Mouse (Mus musculus): ENCODE data around the gene Hist1h2bc. TPM values are rescaled to one million over a fixed set of nuclear protein-coding genes. Genes with fewer than 3 reads are reported as not detected.

The Hist1h2bc gene
- polyA plus RNA-seq, 1 experiment, result 44.4 TPM

DNA sequence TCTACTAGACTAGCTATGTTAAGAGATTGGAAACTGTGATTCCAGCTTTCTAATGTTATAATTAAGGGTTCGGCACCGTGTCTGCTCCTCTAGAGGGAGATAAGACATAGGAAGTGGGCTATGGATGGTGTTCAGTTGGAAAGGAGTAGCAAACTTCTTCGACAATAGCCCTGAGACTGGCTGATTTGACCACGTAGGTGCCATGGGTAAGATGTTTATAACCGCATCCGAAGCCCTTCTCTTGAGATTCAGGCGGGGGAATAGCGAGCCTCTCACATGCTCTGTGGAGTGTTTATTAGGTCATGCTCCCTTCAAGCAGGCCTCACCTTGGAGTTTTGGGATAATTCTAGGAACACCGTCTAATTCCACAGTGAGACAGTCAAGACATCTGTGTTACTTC lies 11.0 kb downstream of the Hist1h2bc start:
- WGBS, result 93% methylated on average over 9 of the region's 9 CpGs
- no peak for DNase-seq (ENCODE audit: low read depth in 1 of 2, low spot score in 2 of 2)
- Histone ChIP-seq H3K27ac (ENCODE audit: insufficient read depth, low read length) (no peak overlapping the region), H3K36me3 (ENCODE audit: control insufficient read depth, insufficient read depth, low read length) (no peaks in the 10 kb centered on the region), H3K4me3 (ENCODE audit: extremely low read depth, insufficient read depth, insufficient read length) (no peak overlapping the region), H3K27me3 (ENCODE audit: control insufficient read depth, insufficient read depth, low read length) (no peaks in the 10 kb centered on the region), H3K4me1 (ENCODE audit: control insufficient read depth, insufficient read depth, insufficient read length) (peaks cover 4% of the 10 kb centered on the region)
- TF ChIP-seq POLR2A (IDR thresholded peaks at IDR 0.05; ENCODE audit: low read depth, low read length), result no peak
- TF ChIP-seq CTCF (IDR thresholded peaks at IDR 0.05; ENCODE audit: extremely low read depth, insufficient read depth, insufficient read length, insufficient replicate concordance), result no peak

DNA sequence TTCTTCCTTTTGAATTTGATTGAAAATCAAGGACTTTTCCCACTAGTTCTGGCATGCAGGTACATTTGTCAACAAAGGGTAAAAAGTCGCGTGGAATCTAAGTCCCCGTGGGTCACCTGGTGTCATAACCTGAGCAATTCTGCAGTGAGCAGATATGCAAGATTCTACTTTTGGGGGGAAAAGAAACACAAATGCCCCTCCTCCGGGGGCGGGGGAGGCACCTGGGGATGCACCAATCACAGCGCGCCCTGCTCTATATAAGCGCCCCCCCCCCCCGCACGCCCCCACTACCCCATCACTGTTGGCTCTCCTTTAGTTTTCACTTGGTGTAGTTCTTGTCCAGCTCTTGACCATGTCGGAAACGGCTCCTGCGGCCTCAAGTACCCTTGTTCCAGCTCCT lies 11.5 kb downstream of the Hist1h2bc start, which contains the start of gene Hist1h1t:
TSS of gene Hist1h1t (plus strand) at position 301 of the 400 bp plus-strand sequence.
- H3K27ac ChIP-seq (ENCODE audit: insufficient read depth, low read length), result 0 out of 2 replicates have a peak within 1 kb of the TSS, but pooled peaks have one; percentile 2
- no peaks in the 10 kb centered on the region for H3K36me3 ChIP-seq (ENCODE audit: control insufficient read depth, insufficient read depth, low read length)
- H3K27me3 ChIP-seq (ENCODE audit: control insufficient read depth, insufficient read depth, low read length), result no peaks in the 10 kb centered on the region
- no peak within 1 kb of the TSS for H3K4me3 ChIP-seq (ENCODE audit: extremely low read depth, insufficient read depth, insufficient read length)
- TF ChIP-seq POLR2A (IDR thresholded peaks at IDR 0.05; ENCODE audit: low read depth, low read length) (no peak), CTCF (IDR thresholded peaks at IDR 0.05; ENCODE audit: extremely low read depth, insufficient read depth, insufficient read length, insufficient replicate concordance) (no peak)
- peaks cover 4% of the 10 kb centered on the region for H3K4me1 ChIP-seq (ENCODE audit: control insufficient read depth, insufficient read depth, insufficient read length)
- no peak for DNase-seq (ENCODE audit: low read depth in 1 of 2, low spot score in 2 of 2)
- WGBS, result 72% methylated on average over 13 of the region's 13 CpGs

DNA sequence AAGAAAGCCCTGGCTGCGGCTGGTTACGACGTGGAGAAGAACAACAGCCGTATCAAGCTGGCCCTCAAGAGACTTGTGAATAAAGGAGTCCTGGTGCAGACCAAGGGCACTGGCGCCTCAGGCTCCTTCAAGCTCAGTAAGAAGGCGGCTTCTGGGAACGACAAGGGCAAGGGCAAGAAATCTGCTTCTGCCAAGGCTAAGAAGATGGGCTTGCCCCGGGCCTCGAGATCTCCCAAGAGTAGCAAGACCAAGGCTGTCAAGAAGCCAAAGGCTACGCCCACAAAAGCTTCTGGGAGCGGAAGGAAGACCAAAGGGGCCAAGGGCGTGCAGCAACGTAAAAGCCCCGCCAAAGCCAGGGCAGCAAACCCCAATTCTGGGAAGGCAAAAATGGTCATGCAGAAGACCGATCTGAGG lies 12.1 kb downstream of the Hist1h2bc start:
- H3K27ac ChIP-seq (ENCODE audit: insufficient read depth, low read length), result 0 out of 2 replicates have a peak overlapping the region, but pooled peaks have one; percentile 2
- 58% methylated on average over 15 of the region's 15 CpGs for WGBS
- H3K4me1 ChIP-seq (ENCODE audit: control insufficient read depth, insufficient read depth, insufficient read length), result peaks cover 4% of the 10 kb centered on the region
- no peaks in the 10 kb centered on the region for H3K36me3 ChIP-seq (ENCODE audit: control insufficient read depth, insufficient read depth, low read length)
- H3K27me3 ChIP-seq (ENCODE audit: control insufficient read depth, insufficient read depth, low read length), result no peaks in the 10 kb centered on the region
- H3K4me3 ChIP-seq (ENCODE audit: extremely low read depth, insufficient read depth, insufficient read length), result no peak overlapping the region
- DNase-seq (ENCODE audit: low read depth in 1 of 2, low spot score in 2 of 2), result no peak
- no peak for TF ChIP-seq CTCF (IDR thresholded peaks at IDR 0.05; ENCODE audit: extremely low read depth, insufficient read depth, insufficient read length, insufficient replicate concordance)
- no peak for TF ChIP-seq POLR2A (IDR thresholded peaks at IDR 0.05; ENCODE audit: low read depth, low read length)

GRCm38 (mm10) chr13:23697491-23698299 lies 13.7 kb downstream of the Hist1h2bc start:
- no peaks in the 10 kb centered on the region for H3K36me3 ChIP-seq (ENCODE audit: control insufficient read depth, insufficient read depth, low read length)
- H3K4me3 ChIP-seq (ENCODE audit: extremely low read depth, insufficient read depth, insufficient read length), result peak overlapping the region; percentile 52
- peak; percentile 64 to 68 for DNase-seq (ENCODE audit: low read depth in 1 of 2, low spot score in 2 of 2)
- H3K4me1 ChIP-seq (ENCODE audit: control insufficient read depth, insufficient read depth, insufficient read length), result peaks cover 4% of the 10 kb centered on the region
- peak; percentile 52; the same call in 1 of the 2 replicates for TF ChIP-seq CTCF (IDR thresholded peaks at IDR 0.05; ENCODE audit: extremely low read depth, insufficient read depth, insufficient read length, insufficient replicate concordance)
- TF ChIP-seq POLR2A (IDR thresholded peaks at IDR 0.05; ENCODE audit: low read depth, low read length), result no peak
- under 1% methylated on average over 29 of the region's 32 CpGs for WGBS
- no peaks in the 10 kb centered on the region for H3K27me3 ChIP-seq (ENCODE audit: control insufficient read depth, insufficient read depth, low read length)
- peak overlapping the region; percentile 89 for H3K27ac ChIP-seq (ENCODE audit: insufficient read depth, low read length)

- DNase-seq (ENCODE audit: low read depth in 1 of 2, low spot score in 2 of 2), result peak; percentile 97 to 99
- TF ChIP-seq POLR2A (IDR thresholded peaks at IDR 0.05; ENCODE audit: low read depth, low read length) (peak; percentile 100), CTCF (IDR thresholded peaks at IDR 0.05; ENCODE audit: extremely low read depth, insufficient read depth, insufficient read length, insufficient replicate concordance) (no peak)
- Histone ChIP-seq H3K27ac (ENCODE audit: insufficient read depth, low read length) (peak within 1 kb of the TSS; percentile 89), H3K4me3 (ENCODE audit: extremely low read depth, insufficient read depth, insufficient read length) (peak within 1 kb of the TSS; percentile 52), H3K36me3 (ENCODE audit: control insufficient read depth, insufficient read depth, low read length) (no peaks in the 10 kb centered on the region), H3K4me1 (ENCODE audit: control insufficient read depth, insufficient read depth, insufficient read length) (peaks cover 4% of the 10 kb centered on the region), H3K27me3 (ENCODE audit: control insufficient read depth, insufficient read depth, low read length) (no peaks in the 10 kb centered on the region)
- under 1% methylated on average over 20 of the region's 22 CpGs for WGBS
Observed at GRCm38 (mm10) chr13:23698300-23698693, 14.3 kb downstream of the Hist1h2bc start, which contains the start of gene Hist1h4c. TSS of gene Hist1h4c (minus strand) at chr13:23698454.

DNA sequence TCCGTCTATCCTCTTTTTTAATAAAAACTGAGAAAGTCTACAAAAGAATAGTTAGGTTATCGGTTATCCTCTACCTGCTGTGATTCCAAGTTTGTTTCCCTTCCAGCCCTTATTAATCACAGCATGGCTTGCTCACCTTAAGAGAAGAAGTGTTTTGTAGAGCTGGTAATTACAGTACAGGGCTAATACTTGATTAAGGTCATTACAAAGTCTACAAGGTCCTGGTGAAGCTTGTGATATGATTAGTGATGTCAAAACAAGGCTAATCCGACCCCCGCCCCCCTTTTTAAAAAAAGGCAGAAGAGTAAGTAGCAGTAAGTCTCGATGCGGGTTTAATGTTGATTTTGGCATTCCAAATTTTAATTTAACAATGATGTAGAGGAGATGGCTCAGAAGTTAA lies 15.0 kb downstream of the Hist1h2bc start:
- H3K27ac ChIP-seq (ENCODE audit: insufficient read depth, low read length), result no peak overlapping the region; the same call in 1 of the 2 replicates
- WGBS, result 84% methylated on average over 6 of the region's 6 CpGs

DNA sequence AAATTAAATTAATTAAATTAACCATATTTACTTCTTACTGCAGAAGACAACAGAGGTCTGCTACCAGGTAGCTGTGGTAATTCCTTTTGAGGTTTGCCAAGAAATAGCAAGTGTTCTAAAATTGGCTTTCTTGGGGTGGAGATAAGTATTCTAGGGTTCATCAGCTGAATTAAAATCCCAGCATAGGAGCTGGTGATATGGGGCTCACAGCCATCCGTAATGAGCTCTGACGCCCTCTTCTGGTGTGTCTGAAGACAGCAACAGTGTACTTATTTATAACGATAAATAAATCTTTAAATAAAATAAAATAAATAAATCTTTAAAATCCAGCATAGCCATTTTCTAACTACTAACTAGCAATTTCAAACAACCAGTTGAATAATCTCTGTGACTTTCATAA lies 15.8 kb downstream of the Hist1h2bc start:
- H3K4me3 ChIP-seq (ENCODE audit: extremely low read depth, insufficient read depth, insufficient read length), result no peak overlapping the region
- H3K36me3 ChIP-seq (ENCODE audit: control insufficient read depth, insufficient read depth, low read length), result no peaks in the 10 kb centered on the region
- 80% methylated on average over 3 of the region's 3 CpGs for WGBS
- no peak overlapping the region for H3K27ac ChIP-seq (ENCODE audit: insufficient read depth, low read length)
- no peaks in the 10 kb centered on the region for H3K27me3 ChIP-seq (ENCODE audit: control insufficient read depth, insufficient read depth, low read length)
- H3K4me1 ChIP-seq (ENCODE audit: control insufficient read depth, insufficient read depth, insufficient read length), result peaks cover 4% of the 10 kb centered on the region
- TF ChIP-seq CTCF (IDR thresholded peaks at IDR 0.05; ENCODE audit: extremely low read depth, insufficient read depth, insufficient read length, insufficient replicate concordance), result no peak
- TF ChIP-seq POLR2A (IDR thresholded peaks at IDR 0.05; ENCODE audit: low read depth, low read length), result no peak
- no peak for DNase-seq (ENCODE audit: low read depth in 1 of 2, low spot score in 2 of 2)

More for the DNA sequence above, 15.0 kb downstream of the Hist1h2bc start:
- no peaks in the 10 kb centered on the region for H3K27me3 ChIP-seq (ENCODE audit: control insufficient read depth, insufficient read depth, low read length)
- no peak for TF ChIP-seq POLR2A (IDR thresholded peaks at IDR 0.05; ENCODE audit: low read depth, low read length)
- TF ChIP-seq CTCF (IDR thresholded peaks at IDR 0.05; ENCODE audit: extremely low read depth, insufficient read depth, insufficient read length, insufficient replicate concordance), result no peak
- peaks cover 4% of the 10 kb centered on the region for H3K4me1 ChIP-seq (ENCODE audit: control insufficient read depth, insufficient read depth, insufficient read length)
- no peak overlapping the region for H3K4me3 ChIP-seq (ENCODE audit: extremely low read depth, insufficient read depth, insufficient read length)
- DNase-seq (ENCODE audit: low read depth in 1 of 2, low spot score in 2 of 2), result no peak
- H3K36me3 ChIP-seq (ENCODE audit: control insufficient read depth, insufficient read depth, low read length), result no peaks in the 10 kb centered on the region
